Mouse (Mus musculus): ENCODE measurements at regions not wholly inside any gene's neighbourhood (a gene's known extent, or its start where the extent isn't known, plus 50 kb on each side); places are given as distances from the start of the nearest gene placed in this dataset.

DNA sequence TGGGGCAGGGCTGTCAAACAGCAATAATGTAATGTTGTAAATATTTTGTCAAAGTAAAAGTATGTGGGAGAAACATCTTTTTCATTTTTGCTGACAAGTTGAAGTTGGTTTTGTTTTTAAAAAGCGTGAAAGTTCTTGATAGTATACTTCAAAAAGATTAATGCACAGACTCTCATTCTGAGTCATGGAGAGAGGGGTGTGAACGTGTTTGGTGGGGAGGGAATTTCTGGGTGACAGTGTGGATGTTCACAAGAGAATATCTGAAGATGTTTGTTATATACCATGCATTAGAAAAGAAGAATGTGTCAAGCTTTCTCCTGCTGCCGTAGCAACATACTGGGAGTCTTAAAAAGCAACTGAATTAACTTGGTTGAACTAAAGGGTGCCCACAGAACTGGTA is 57.0 kb downstream of the Rps29 start:
- DNase-seq (ENCODE audit: low spot score): no peak

- DNase-seq (ENCODE audit: low spot score): no peak
These were observed 64.1 kb downstream of the Rps29 start for GRCm38 (mm10) chr12:69094856-69095255.

GRCm38 (mm10) chr12:69093073-69093797 is 65.8 kb downstream of the Rps29 start:
- DNase-seq (ENCODE audit: low spot score): peak; percentile 21

GRCm38 (mm10) chr12:69087928-69088609 is 70.9 kb downstream of the Rps29 start:
- DNase-seq (ENCODE audit: low spot score): peak; percentile 35

GRCm38 (mm10) chr12:69085522-69086179 is 73.3 kb downstream of the Rps29 start:
- no peak for DNase-seq (ENCODE audit: low spot score)

GRCm38 (mm10) chr12:69084656-69085055 is 74.3 kb downstream of the Rps29 start:
- no peak for DNase-seq (ENCODE audit: low spot score)

GRCm38 (mm10) chr12:69082051-69082450 is 76.9 kb downstream of the Rps29 start:
- no peak for DNase-seq (ENCODE audit: low spot score)

DNA sequence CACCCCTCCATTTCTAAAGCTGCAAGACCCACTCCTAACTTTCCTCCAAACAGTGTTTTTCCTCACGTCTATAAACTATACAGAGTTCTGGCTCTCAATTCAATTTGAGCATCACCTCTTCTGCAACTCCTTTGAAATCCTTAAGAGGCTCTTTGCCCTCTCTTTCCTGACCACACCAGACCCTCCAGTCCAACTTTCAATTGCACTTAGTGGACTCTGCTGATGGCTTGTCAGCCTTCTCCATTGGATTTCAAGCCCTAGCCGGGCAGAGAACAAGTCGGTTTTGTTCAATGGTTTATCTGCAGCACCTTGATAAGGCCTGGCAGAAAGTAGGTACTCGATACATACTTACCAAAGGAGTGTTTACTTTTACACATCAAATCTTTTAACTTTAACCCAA is 119.4 kb downstream of the Rps29 start:
- no peak for DNase-seq (ENCODE audit: low spot score)

- DNase-seq (ENCODE audit: low spot score): no peak
These were observed 135.4 kb downstream of the Rps29 start for GRCm38 (mm10) chr12:69023594-69023993.

DNA sequence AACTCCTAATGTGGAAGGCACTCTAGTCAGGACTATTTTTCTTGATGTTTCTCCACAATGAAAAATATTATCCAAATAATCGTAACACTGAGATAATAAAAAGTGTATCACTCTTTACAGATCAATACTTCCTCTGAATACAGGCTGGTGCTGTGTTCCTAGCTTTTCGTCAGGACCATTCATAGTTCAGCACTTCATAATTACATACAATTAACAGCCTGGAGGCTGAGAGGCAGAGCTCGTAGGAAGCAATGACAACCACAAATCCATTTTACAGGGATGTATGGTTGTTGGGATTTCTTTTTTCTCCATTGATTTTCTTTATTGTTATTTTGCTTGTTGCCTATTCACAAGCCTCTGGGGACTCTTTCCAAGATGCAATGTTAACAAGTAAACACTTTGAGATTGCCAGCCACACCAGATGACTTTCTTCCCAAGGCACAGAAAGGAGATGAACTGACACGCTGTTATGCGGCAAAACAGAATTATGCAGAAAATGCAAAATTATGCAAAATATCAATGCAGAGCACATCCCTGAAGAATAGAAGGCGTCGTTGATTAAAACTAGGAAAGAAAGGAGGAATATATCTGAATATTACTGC is 142.2 kb downstream of the Rps29 start:
- no peak for DNase-seq (ENCODE audit: low spot score)

- DNase-seq (ENCODE audit: low spot score): no peak
These were observed 153.8 kb downstream of the Rps29 start for GRCm38 (mm10) chr12:69005141-69005540.

DNA sequence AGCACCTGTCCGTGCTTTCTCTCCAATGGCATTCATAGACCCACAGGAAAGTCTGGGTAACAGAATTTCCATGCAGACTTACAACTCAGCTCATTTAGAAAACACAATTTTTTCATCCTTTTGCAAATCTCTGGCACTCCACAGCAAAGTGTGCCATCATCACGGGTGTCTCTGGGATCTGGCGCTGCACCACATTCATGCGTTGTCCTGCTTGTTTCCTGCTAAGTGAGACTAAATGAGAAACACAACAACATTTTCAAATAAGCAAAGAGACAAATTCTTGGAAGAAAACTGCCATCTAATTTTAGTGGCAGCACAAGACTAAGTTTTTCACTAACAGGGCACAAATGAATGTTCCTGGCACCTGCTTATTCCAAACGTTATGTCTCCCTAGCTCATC is 156.9 kb downstream of the Rps29 start:
- no peak for DNase-seq (ENCODE audit: low spot score)

DNA sequence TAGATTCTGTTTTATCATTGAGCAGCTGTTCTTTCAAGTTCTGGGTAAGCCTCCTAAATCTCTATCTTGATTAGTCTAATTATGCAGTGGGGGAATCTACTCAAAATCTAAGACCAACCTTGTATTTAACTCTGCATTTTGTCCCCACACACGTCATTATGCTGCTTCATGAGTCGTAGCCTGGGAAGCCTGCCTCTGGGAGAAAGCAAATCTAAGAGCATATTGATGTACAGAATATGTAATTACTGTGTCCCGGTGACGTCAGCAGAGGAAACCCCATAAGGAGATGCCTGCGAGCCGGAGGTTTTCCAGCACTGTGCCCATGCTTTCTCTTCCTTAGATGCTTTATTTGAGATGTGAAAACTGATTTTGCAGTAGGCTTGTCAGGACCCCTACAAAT is 161.7 kb downstream of the Rps29 start:
- no peak for DNase-seq (ENCODE audit: low spot score)

GRCm38 (mm10) chr12:68996740-68997139 is 162.2 kb downstream of the Rps29 start:
- no peak for DNase-seq (ENCODE audit: low spot score)

- DNase-seq (ENCODE audit: low spot score): no peak
These were observed 178.3 kb downstream of the Rps29 start for GRCm38 (mm10) chr12:68980640-68981039.

DNA sequence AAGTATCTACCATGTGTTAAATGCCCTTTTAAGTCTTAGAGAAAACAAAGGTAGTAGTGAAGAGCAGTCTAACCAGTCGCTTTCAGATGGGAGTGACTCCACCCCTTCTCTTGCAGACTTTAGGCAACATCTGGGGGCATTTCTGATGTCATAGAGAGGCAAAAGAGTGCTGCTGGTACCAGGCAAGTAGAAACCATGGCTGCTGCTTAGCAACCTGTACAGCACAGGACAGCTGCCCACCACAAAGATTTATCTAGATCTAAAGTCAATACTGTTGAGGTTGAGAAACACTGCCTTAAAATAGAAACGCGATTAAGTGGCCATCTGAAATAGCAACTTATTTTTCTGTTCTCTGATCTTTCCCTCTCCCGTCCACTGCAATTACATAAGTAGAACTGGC is 178.8 kb downstream of the Rps29 start:
- no peak for DNase-seq (ENCODE audit: low spot score)

GRCm38 (mm10) chr12:68979232-68979631 is 179.8 kb downstream of the Rps29 start:
- DNase-seq (ENCODE audit: low spot score): no peak

DNA sequence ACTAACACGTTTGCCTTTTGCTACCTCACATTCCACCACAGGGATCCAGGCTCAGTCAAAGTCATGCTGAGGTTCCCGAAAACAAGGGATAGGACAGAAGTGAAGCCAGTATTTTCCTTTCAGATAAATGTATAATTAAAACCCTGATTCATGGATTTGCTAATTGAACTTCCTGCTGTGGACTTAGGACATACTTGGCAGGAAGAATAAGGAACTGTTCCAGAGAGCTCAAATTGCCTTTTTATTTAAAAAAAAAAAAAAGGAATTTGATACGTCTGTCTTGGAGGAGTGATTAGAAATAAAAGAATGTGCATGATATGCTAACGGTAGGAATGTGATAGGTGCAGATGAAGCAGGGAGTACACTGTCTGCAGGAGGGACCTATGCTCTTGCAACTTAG is 181.7 kb downstream of the Rps29 start:
- DNase-seq (ENCODE audit: low spot score): no peak

GRCm38 (mm10) chr12:68947240-68947639 is 211.7 kb downstream of the Rps29 start:
- no peak for DNase-seq (ENCODE audit: low spot score)

DNA sequence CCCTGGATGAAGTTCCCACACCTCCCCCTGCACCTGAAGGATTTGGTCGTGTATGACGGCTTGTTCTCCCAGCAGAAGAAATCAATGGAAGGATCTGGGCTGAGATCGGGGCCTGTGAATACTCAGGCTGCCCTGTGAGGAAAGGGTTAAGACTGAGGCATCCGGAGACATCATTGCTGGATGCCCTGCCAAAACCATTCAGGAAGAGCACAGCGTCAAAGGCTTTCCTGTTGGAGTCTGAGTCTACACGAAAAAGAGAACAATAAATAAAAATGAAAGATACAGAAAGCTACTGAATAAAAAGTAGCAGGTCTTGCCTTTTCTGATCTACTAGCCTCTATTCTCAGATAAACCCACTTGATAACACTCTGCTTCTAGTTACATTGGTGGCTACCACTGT is 248.4 kb downstream of the Rps29 start:
- no peak for DNase-seq (ENCODE audit: low spot score)

- DNase-seq (ENCODE audit: low spot score): no peak
These were observed 254.2 kb downstream of the Rps29 start for GRCm38 (mm10) chr12:68904770-68905169.

GRCm38 (mm10) chr12:68889141-68889540 is 269.8 kb downstream of the Rps29 start:
- no peak for DNase-seq (ENCODE audit: low spot score)
